Mouse (Mus musculus) C2C12 (cell line): Measurements from ENCODE around the gene Dock3. TPM values are rescaled to one million over a fixed set of nuclear protein-coding genes. Genes with fewer than 3 reads are reported as not detected.

Experiments used
- H3K27me3 ChIP-seq: one replicate; pipeline ENCODE4 v1.6.1; 2011; ENCODE audit not compliant: control insufficient read depth, insufficient read depth, insufficient read length
- H3K36me3 ChIP-seq: one replicate; pipeline ENCODE4 v1.6.1; 2011; ENCODE audit not compliant: control insufficient read depth, insufficient read depth
- H3K4me3 ChIP-seq: one replicate; pipeline ENCODE4 v1.5.1; 2011; ENCODE audit warnings: mild to moderate bottlenecking, control low read depth; ENCODE audit not compliant: poor library complexity, insufficient read depth, severe bottlenecking
- H3K79me2 ChIP-seq: one replicate; pipeline ENCODE4 v1.6.1; 2011; ENCODE audit not compliant: control insufficient read depth, insufficient read depth
- H3K79me3 ChIP-seq: one replicate; pipeline ENCODE4 v1.6.1; 2011; ENCODE audit warnings: low read depth, control low read depth
- H3ac ChIP-seq: one replicate; pipeline ENCODE3; 2011; ENCODE audit warnings: low read depth; ENCODE audit not compliant: control insufficient read depth, insufficient read length
- CEBPB ChIP-seq: IDR thresholded peaks from one replicate; pipeline ENCODE4 v1.6.1; 2011; ENCODE audit warnings: low read depth, mild to moderate bottlenecking, control low read depth, moderate library complexity
- CTCF ChIP-seq: IDR thresholded peaks from one replicate; pipeline ENCODE4 v1.5.1; 2011; ENCODE audit not compliant: control insufficient read depth, insufficient read depth, insufficient read length
- FOSL1 ChIP-seq: IDR thresholded peaks from one replicate; pipeline ENCODE4 v1.8.0; 2011; ENCODE audit warnings: mild to moderate bottlenecking, low read length; ENCODE audit not compliant: poor library complexity, insufficient read depth, severe bottlenecking
- MAX ChIP-seq: IDR thresholded peaks from one replicate; pipeline ENCODE4 v1.6.1; 2011; ENCODE audit warnings: mild to moderate bottlenecking, control low read depth
- MYOD1 ChIP-seq: IDR thresholded peaks from one replicate; pipeline ENCODE4 v1.6.1; 2011; ENCODE audit warnings: low read depth; ENCODE audit not compliant: control insufficient read depth, insufficient read length
- MYOG ChIP-seq: IDR thresholded peaks from one replicate; pipeline ENCODE4 v1.6.1; 2011; ENCODE audit not compliant: control insufficient read depth, insufficient read length; ENCODE audit errors: extremely low read depth
- USF1 ChIP-seq: IDR thresholded peaks from one replicate; pipeline ENCODE4 v1.6.1; 2011; ENCODE audit warnings: low read depth, mild to moderate bottlenecking, control low read depth, moderate library complexity
- long read RNA-seq, 2 experiments: library from polyadenylated mRNA; unstranded; transcript quantifications; one replicate each; pipeline ENCODE4 v2.0.0; 2019 to 2020
- polyA plus RNA-seq: library from polyadenylated mRNA; unstranded; fragments of >200 nt; fragmentation: generic; extraction: Trizol; gene quantifications from one replicate; pipeline ENCODE4 v1.2.1, GENCODE M21; 2012; ENCODE audit warnings: missing spikeins

Dock3 gene
- 0.26 TPM for polyA plus RNA-seq
- long read RNA-seq, experiment 1 = 0 reads
- long read RNA-seq, experiment 2, partial matches to known transcripts = 0 of 3 reads
- long read RNA-seq, experiment 2, other reads (novel, unspliced or antisense) = 3 of 3 reads

- Histone ChIP-seq H3K79me3 (no peaks in the 10 kb centered on the region), H3ac (peak within 1 kb of the TSS; percentile 13), H3K36me3 (no peaks in the 10 kb centered on the region), H3K4me3 (no peak within 1 kb of the TSS), H3K79me2 (no peaks in the 10 kb centered on the region), H3K27me3 (peaks cover 18% of the 10 kb centered on the region)
- TF ChIP-seq FOSL1 (no peak), MYOG (no peak), USF1 (no peak), MAX (no peak)
These were observed at the start of gene Dock3 for GRCm38 (mm10) chr9:107231539-107232139. Dock3 (minus strand) TSS chr9:107231909.

- no peaks in the 10 kb centered on the region for H3K36me3 ChIP-seq
- H3K27me3 ChIP-seq = no peaks in the 10 kb centered on the region
- no peak overlapping the region for H3ac ChIP-seq
- H3K4me3 ChIP-seq = no peak overlapping the region
- TF ChIP-seq USF1 (no peak), CEBPB (no peak), MYOD1 (no peak), MYOG (no peak), FOSL1 (no peak), CTCF (no peak), MAX (no peak)
- H3K79me2 ChIP-seq = no peaks in the 10 kb centered on the region
- H3K79me3 ChIP-seq = no peaks in the 10 kb centered on the region
These were observed 48.8 kb upstream of the Dock3 start for GRCm38 (mm10) chr9:107280322-107281027.

- Histone ChIP-seq H3ac (no peak overlapping the region), H3K4me3 (no peak overlapping the region), H3K79me2 (no peaks in the 10 kb centered on the region), H3K36me3 (no peaks in the 10 kb centered on the region), H3K27me3 (no peaks in the 10 kb centered on the region), H3K79me3 (no peaks in the 10 kb centered on the region)
- no peak for TF ChIP-seq CTCF
- no peak for TF ChIP-seq FOSL1
- peak; percentile 75 for TF ChIP-seq MYOD1
- TF ChIP-seq USF1 = no peak
- TF ChIP-seq MYOG = no peak
These were observed 47.9 kb upstream of the Dock3 start for GRCm38 (mm10) chr9:107279378-107280321.

GRCm38 (mm10) chr9:107278527-107279377 is 47.0 kb upstream of the Dock3 start:
- H3K36me3 ChIP-seq = no peaks in the 10 kb centered on the region
- H3K79me3 ChIP-seq = no peaks in the 10 kb centered on the region
- TF ChIP-seq MAX = peak; percentile 16
- peak; percentile 7 for TF ChIP-seq MYOD1
- no peak for TF ChIP-seq FOSL1
- H3K27me3 ChIP-seq = no peaks in the 10 kb centered on the region
- no peak overlapping the region for H3ac ChIP-seq
- H3K4me3 ChIP-seq = no peak overlapping the region
- H3K79me2 ChIP-seq = no peaks in the 10 kb centered on the region

- no peaks in the 10 kb centered on the region for H3K79me3 ChIP-seq
These were observed 46.4 kb upstream of the Dock3 start for GRCm38 (mm10) chr9:107278126-107278525.

More at GRCm38 (mm10) chr9:107278126-107278525, 46.4 kb upstream of the Dock3 start:
- Histone ChIP-seq H3K36me3 (no peaks in the 10 kb centered on the region), H3K79me2 (no peaks in the 10 kb centered on the region), H3K4me3 (no peak overlapping the region), H3ac (no peak overlapping the region), H3K27me3 (no peaks in the 10 kb centered on the region)
- TF ChIP-seq USF1 = no peak
